In the genomic region with DNA sequence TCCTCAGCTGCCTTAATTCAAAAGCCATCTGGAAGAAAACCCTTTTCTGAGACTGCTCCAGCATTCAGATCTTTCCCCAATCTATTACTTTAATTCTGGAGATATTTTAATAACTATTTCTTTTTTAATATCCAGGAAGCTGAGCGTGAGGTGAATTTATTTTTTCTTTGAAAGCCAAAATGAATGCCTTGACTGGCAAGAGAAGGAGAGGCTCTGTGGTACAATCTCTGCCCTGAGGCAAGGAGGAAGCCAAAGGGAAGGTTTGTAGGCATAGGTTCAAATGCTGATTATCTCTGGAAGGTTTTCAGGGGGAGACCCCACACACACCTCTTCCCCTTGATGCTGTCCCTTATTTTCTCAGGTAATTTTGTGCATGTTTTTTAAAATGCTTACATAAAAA, we compare ENCODE assay signal across 10 mouse cellular contexts. TPM values are rescaled to one million over a fixed set of nuclear protein-coding genes. Genes with fewer than 3 reads are reported as not detected.
DNase-seq lines count a peak whose midpoint lies in the region; ATAC-seq lines count a peak whose summit lies in the region.
"Had no signal": no experiment of that assay in that cellular context is flagged by ENCODE, and none has a peak within 500 bp of the region (broad histone marks: within the 10 kb centered on the region; RNA-seq: fewer than 3 reads in every experiment).

No protein-coding gene starts in this region.

- 68% methylated on average over 1 of the region's 1 CpGs for WGBS in kidney, embryonic 16.5 days
- WGBS in embryonic facial prominence, embryonic 11.5 days: 7% methylated on average over 1 of the region's 1 CpGs
- 6% methylated on average over 1 of the region's 1 CpGs for WGBS in hindbrain, embryonic 13.5 days
- 30% methylated on average over 1 of the region's 1 CpGs for WGBS in neural tube, embryonic 13.5 days

- H3K9me3 ChIP-seq in kidney, embryonic 16.5 days (ENCODE audit: low read length): no peaks in the 10 kb centered on the region
- H3K9me3 ChIP-seq in embryonic facial prominence, embryonic 11.5 days (replicated peaks; ENCODE audit: control insufficient read depth, low read length): no peaks in the 10 kb centered on the region
- no peaks in the 10 kb centered on the region for H3K9me3 ChIP-seq in hindbrain, embryonic 13.5 days
- no peaks in the 10 kb centered on the region for H3K9me3 ChIP-seq in neural tube, embryonic 13.5 days
- H3K9me3 ChIP-seq: forebrain, embryonic 13.5 days had no signal

- DNase-seq in kidney, postnatal 14 days: no peak
- DNase-seq in embryonic facial prominence, embryonic 11.5 days (ENCODE audit: low spot score): no peak
- no peak for DNase-seq in layer of hippocampus, adult 9-10 months (ENCODE audit: low spot score)
- DNase-seq in testis, postnatal 10 days (ENCODE audit: low spot score): no peak
- DNase-seq: cerebellum, postnatal 36 days; gastrocnemius, postnatal 36 days had no signal

- peaks cover 7% of the 10 kb centered on the region; the same call in 1 of the 2 replicates for H3K36me3 ChIP-seq in kidney, embryonic 16.5 days (ENCODE audit: insufficient read depth, low read length)
- H3K36me3 ChIP-seq in embryonic facial prominence, embryonic 11.5 days (replicated peaks; ENCODE audit: control insufficient read depth, insufficient read depth, low read depth, low read length): no peaks in the 10 kb centered on the region
- H3K36me3 ChIP-seq in hindbrain, embryonic 13.5 days: peaks cover 3% of the 10 kb centered on the region; the same call in 1 of the 2 replicates
- peaks cover 21% of the 10 kb centered on the region for H3K36me3 ChIP-seq in neural tube, embryonic 13.5 days

- H3K4me3 ChIP-seq in kidney, embryonic 16.5 days (ENCODE audit: low read length): no peak overlapping the region
- peak overlapping the region; percentile 34 for H3K4me3 ChIP-seq in embryonic facial prominence, embryonic 11.5 days (ENCODE audit: low read depth, low read length)
- H3K4me3 ChIP-seq in hindbrain, embryonic 13.5 days: peak overlapping the region; percentile 70
- peak overlapping the region; percentile 89 for H3K4me3 ChIP-seq in neural tube, embryonic 13.5 days
- H3K4me3 ChIP-seq: forebrain, embryonic 13.5 days had no signal

- peaks cover 96% of the 10 kb centered on the region for H3K4me1 ChIP-seq in kidney, embryonic 16.5 days (ENCODE audit: insufficient read depth, low read length)
- H3K4me1 ChIP-seq in embryonic facial prominence, embryonic 11.5 days (ENCODE audit: control insufficient read depth, insufficient read depth, low read length): no peaks in the 10 kb centered on the region; the same call in 1 of the 2 replicates
- H3K4me1 ChIP-seq in hindbrain, embryonic 13.5 days (replicated peaks): peaks cover 38% of the 10 kb centered on the region
- H3K4me1 ChIP-seq in neural tube, embryonic 13.5 days (replicated peaks): peaks cover 99% of the 10 kb centered on the region
- H3K4me1 ChIP-seq: forebrain, embryonic 13.5 days had no signal

- H3K9ac ChIP-seq in kidney, embryonic 16.5 days (replicated peaks; ENCODE audit: low read length): peak overlapping the region; percentile 63
- H3K9ac ChIP-seq in embryonic facial prominence, embryonic 11.5 days (replicated peaks; ENCODE audit: low read length): peak overlapping the region; percentile 62
- peak overlapping the region; percentile 100 for H3K9ac ChIP-seq in hindbrain, embryonic 13.5 days
- peak overlapping the region; percentile 92 for H3K9ac ChIP-seq in neural tube, embryonic 13.5 days
- H3K9ac ChIP-seq: forebrain, embryonic 13.5 days had no signal

- peak overlapping the region; percentile 82 for H3K27ac ChIP-seq in kidney, embryonic 16.5 days (ENCODE audit: low read length)
- H3K27ac ChIP-seq in embryonic facial prominence, embryonic 11.5 days (replicated peaks; ENCODE audit: low read depth, low read length): peak overlapping the region; percentile 60; the same call in 1 of the 2 replicates
- H3K27ac ChIP-seq in hindbrain, embryonic 13.5 days: peak overlapping the region; percentile 100
- H3K27ac ChIP-seq in neural tube, embryonic 13.5 days (replicated peaks): peak overlapping the region; percentile 99
- H3K27ac ChIP-seq: forebrain, embryonic 13.5 days had no signal

- peak overlapping the region; percentile 70 for H3K4me2 ChIP-seq in kidney, embryonic 16.5 days (replicated peaks; ENCODE audit: low read depth, low read length)
- peak overlapping the region; percentile 15; the same call in 1 of the 2 replicates for H3K4me2 ChIP-seq in embryonic facial prominence, embryonic 11.5 days (ENCODE audit: low read depth, low read length)
- H3K4me2 ChIP-seq in hindbrain, embryonic 13.5 days: peak overlapping the region; percentile 88
- H3K4me2 ChIP-seq in neural tube, embryonic 13.5 days: peak overlapping the region; percentile 75
- H3K4me2 ChIP-seq: forebrain, embryonic 13.5 days had no signal

- no peak for ATAC-seq in kidney, embryonic 16.5 days (ENCODE audit: low FRiP score, low TSS enrichment)
- no peak for ATAC-seq in embryonic facial prominence, embryonic 11.5 days (replicated peaks; ENCODE audit: insufficient number of reproducible peaks, low FRiP score, low TSS enrichment, low read depth)
- no peak for ATAC-seq in hindbrain, embryonic 13.5 days (ENCODE audit: low FRiP score)
- no peak for ATAC-seq in neural tube, embryonic 13.5 days (ENCODE audit: low read depth)
- ATAC-seq: forebrain, embryonic 13.5 days had no signal

- H3K27me3 ChIP-seq in kidney, embryonic 16.5 days (ENCODE audit: insufficient read depth, low read length): no peaks in the 10 kb centered on the region
- peaks cover 74% of the 10 kb centered on the region for H3K27me3 ChIP-seq in embryonic facial prominence, embryonic 11.5 days (ENCODE audit: control insufficient read depth, insufficient read depth, low read length)
- H3K27me3 ChIP-seq in hindbrain, embryonic 13.5 days: peaks cover 31% of the 10 kb centered on the region
- H3K27me3 ChIP-seq in neural tube, embryonic 13.5 days: no peaks in the 10 kb centered on the region

RNA-seq across cellular contexts. Expression of a gene that starts 2.5 kb away (rescaled TPM):
- 2.1 and 2.6 TPM in 2 replicates for polyA plus RNA-seq in kidney, embryonic 16.5 days (2015; fragmentation: Nextera tagmentation; extraction: Ambion mirVana)
- 19.4 and 24.1 TPM in 2 replicates for polyA plus RNA-seq in embryonic facial prominence, embryonic 11.5 days (2014; fragmentation: Nextera tagmentation; extraction: Ambion mirVana)
- polyA plus RNA-seq in hindbrain, embryonic 13.5 days (2015; fragmentation: Nextera tagmentation; extraction: Ambion mirVana): 39.1 and 40.2 TPM in 2 replicates
- polyA plus RNA-seq in neural tube, embryonic 13.5 days (2015; fragmentation: Nextera tagmentation; extraction: Ambion mirVana): 11.9 and 13.7 TPM in 2 replicates
- polyA plus RNA-seq: forebrain, embryonic 13.5 days had no signal

RNA-seq across cellular contexts. Expression of a gene that starts 9.1 kb away (rescaled TPM):
- polyA plus RNA-seq in kidney, embryonic 16.5 days (2015; fragmentation: Nextera tagmentation; extraction: Ambion mirVana): 0.81 and 0.82 TPM in 2 replicates
- 1.1 TPM in 2 replicates for polyA plus RNA-seq in embryonic facial prominence, embryonic 11.5 days (2014; fragmentation: Nextera tagmentation; extraction: Ambion mirVana)
- polyA plus RNA-seq in hindbrain, embryonic 13.5 days (2015; fragmentation: Nextera tagmentation; extraction: Ambion mirVana): 1.5 and 2.0 TPM in 2 replicates
- polyA plus RNA-seq in neural tube, embryonic 13.5 days (2015; fragmentation: Nextera tagmentation; extraction: Ambion mirVana): 2.0 and 3.0 TPM in 2 replicates
- polyA plus RNA-seq: forebrain, embryonic 13.5 days had no signal

RNA-seq across cellular contexts. Expression of a gene that starts 10.1 kb away (rescaled TPM):
- polyA plus RNA-seq in kidney, embryonic 16.5 days (2015; fragmentation: Nextera tagmentation; extraction: Ambion mirVana): 1.7 and 2.5 TPM in 2 replicates
- 0.13 and 0.22 TPM in 2 replicates for polyA plus RNA-seq in embryonic facial prominence, embryonic 11.5 days (2014; fragmentation: Nextera tagmentation; extraction: Ambion mirVana)
- 7.6 and 8.3 TPM in 2 replicates for polyA plus RNA-seq in hindbrain, embryonic 13.5 days (2015; fragmentation: Nextera tagmentation; extraction: Ambion mirVana)
- polyA plus RNA-seq in neural tube, embryonic 13.5 days (2015; fragmentation: Nextera tagmentation; extraction: Ambion mirVana): 3.5 and 4.1 TPM in 2 replicates
- polyA plus RNA-seq: forebrain, embryonic 13.5 days had no signal

RNA-seq across cellular contexts. Expression of a gene that starts 24.4 kb away (rescaled TPM):
- 1.2 and 1.4 TPM in 2 replicates for polyA plus RNA-seq in kidney, embryonic 16.5 days (2015; fragmentation: Nextera tagmentation; extraction: Ambion mirVana)
- 0.31 and 0.34 TPM in 2 replicates for polyA plus RNA-seq in embryonic facial prominence, embryonic 11.5 days (2014; fragmentation: Nextera tagmentation; extraction: Ambion mirVana)
- polyA plus RNA-seq in hindbrain, embryonic 13.5 days (2015; fragmentation: Nextera tagmentation; extraction: Ambion mirVana): 14.5 and 14.8 TPM in 2 replicates
- 5.7 and 5.8 TPM in 2 replicates for polyA plus RNA-seq in neural tube, embryonic 13.5 days (2015; fragmentation: Nextera tagmentation; extraction: Ambion mirVana)
- polyA plus RNA-seq: forebrain, embryonic 13.5 days had no signal

RNA-seq across cellular contexts. Expression of a gene that starts 37.2 kb away (rescaled TPM):
- polyA plus RNA-seq in kidney, embryonic 16.5 days (2015; fragmentation: Nextera tagmentation; extraction: Ambion mirVana): 9.0 and 9.5 TPM in 2 replicates
- polyA plus RNA-seq in embryonic facial prominence, embryonic 11.5 days (2014; fragmentation: Nextera tagmentation; extraction: Ambion mirVana): 0.39 and 1.4 TPM in 2 replicates
- 116 and 150 TPM in 2 replicates for polyA plus RNA-seq in hindbrain, embryonic 13.5 days (2015; fragmentation: Nextera tagmentation; extraction: Ambion mirVana)
- 44.7 and 66.8 TPM in 2 replicates for polyA plus RNA-seq in neural tube, embryonic 13.5 days (2015; fragmentation: Nextera tagmentation; extraction: Ambion mirVana)
- polyA plus RNA-seq: forebrain, embryonic 13.5 days had no signal

Comparison
In these comparisons a context has a peak if more than half of its experiments do, and no peak if none do; other contexts are left out.
1. H3K4me2 ChIP-seq: peak in every context shown above with its lines; median percentile 88 in hindbrain, embryonic 13.5 days; 75 in neural tube, embryonic 13.5 days; 70 in kidney, embryonic 16.5 days; 15 in embryonic facial prominence, embryonic 11.5 days.